Mouse (Mus musculus): Measurements from ENCODE around the gene Fuom. TPM values are rescaled to one million over a fixed set of nuclear protein-coding genes. Genes with fewer than 3 reads are reported as not detected.
A peak's percentile ranks its signal among the peaks of the same experiment; 100 is the strongest.

The Fuom gene
- total RNA-seq, 2 experiments from 2014 or later, result 33.6 to 43.7 TPM

DNA sequence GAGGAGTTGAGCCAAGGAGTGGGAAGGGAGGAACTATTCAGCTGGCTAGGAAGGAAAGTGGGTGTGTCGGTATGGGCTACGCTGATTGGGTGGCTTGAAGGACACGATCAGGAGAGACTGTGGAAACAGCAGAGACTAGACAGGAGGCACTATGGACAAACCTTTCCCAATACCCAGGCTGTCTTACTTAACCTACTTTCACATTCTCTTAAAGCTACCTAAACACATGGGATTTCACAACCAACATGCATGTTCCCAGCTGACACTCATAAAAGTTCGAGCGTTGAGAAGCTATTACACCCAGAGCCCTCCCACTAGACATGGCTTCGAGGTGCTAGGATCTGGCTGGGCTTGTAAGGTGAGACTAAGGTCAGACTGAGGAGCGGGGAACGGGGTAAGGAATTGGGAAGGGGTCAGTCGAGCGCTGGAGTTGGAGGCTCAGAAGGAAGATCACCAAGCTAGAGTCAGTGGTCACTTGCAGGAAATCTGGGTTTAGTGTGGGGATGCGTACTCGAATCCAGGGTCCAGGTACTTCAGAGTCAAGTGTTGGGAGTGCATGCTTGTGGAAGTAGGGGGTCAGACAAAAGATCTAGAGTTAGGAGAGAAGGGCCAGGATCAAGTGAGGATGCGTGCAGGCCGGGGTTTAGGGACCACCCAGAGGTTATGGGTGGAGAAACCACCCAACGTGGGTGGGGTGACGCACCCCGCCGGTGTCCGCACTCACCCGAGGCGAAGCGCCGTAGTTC is 13.5 kb upstream of the Fuom start, which contains the start of gene Paox:
Gene Paox (plus strand): TSS at position 217 of the 746 bp plus-strand sequence.
- peak; percentile 41 for DNase-seq
- intact Hi-C loops (cut with DNase I; ENCODE audit: low total_unique reads), result no loop called here

DNA sequence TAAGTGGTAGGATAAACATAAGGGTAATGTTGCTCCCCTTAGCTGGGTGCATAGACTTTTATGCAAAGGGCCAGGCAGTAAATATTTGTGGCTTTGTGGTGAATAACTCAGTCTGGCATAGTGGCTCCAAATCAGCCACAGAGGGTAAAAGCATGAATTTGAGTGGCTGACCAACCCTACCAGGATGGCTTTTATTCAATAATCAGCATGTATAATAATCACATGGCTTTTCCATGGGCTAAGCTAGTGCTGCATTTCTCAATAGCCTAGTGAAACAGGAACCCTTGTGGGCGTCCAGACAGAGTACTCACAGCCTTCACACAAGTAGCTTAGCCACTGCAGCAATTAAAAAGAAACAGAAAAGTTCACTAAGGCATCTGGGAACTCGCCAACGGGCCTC is 9.7 kb upstream of the Fuom start:
- intact Hi-C loops (cut with DNase I; ENCODE audit: low total_unique reads), result no loop called here

DNA sequence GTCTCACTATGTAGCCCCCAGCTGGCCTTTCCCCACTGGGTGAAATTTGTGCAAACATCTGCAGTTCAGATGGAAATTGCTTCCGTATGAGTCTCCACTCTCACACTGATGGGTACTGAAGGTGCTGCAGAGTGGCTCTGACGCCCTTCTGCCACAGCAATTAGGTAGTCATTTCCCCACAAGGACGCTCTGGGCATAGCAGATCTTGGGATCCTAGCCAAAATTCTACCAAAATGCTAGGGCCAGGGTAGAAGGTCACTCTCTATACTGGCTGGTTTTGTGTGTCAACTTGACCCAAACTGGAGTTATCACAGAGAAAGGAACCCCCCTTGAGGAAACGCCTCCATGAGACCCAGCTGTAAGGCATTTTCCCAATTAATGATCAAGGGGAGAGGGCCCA is 1.8 kb upstream of the Fuom start:
- intact Hi-C loops (cut with DNase I; ENCODE audit: low total_unique reads), result no loop called here
- DNase-seq, result no peak

More for the DNA sequence above, 9.7 kb upstream of the Fuom start:
- DNase-seq, result no peak

DNA sequence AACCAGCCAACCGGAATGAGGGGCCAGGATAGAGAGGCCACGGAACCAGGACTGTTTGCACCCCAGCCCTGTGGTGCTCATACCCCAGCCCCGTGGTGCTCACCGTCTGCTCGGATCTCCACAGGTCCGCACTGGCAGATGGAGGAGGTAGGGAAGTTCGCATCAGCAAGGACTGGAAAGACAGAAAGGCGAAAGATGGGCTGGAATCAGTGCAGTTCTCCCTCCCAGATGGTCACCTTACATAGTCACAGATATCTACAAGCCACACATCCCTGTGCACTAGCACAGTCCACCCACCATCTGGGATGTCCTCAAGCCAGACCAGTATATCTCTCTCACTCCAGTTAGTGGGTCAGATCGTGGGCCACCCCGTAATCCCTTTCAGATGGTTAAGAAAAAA is 743 bp downstream of the Fuom start:
- no peak for DNase-seq
- intact Hi-C loops (cut with DNase I; ENCODE audit: low total_unique reads), result no loop called here

DNA sequence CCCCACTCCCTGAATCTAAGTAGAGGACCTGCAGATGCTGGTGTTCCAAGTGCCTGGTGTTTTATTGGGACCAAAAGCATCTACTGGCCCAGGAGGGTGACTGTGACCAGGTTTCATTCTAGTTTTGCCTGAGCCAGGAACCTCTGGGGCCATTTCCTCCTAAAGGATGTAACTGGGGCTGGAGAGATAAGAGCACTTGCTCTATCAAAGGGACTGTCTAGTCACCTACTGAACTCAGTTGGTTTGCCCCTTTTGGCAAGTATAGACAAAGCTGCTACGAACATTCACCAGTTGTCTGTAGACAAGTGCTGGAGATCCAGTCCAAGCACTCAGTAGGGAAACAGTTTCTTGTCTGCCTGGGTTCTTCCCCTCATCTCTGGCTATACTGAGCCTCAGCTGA is 3.8 kb downstream of the Fuom start:
- intact Hi-C loops (cut with DNase I; ENCODE audit: low total_unique reads), result no loop called here
- no peak for DNase-seq

DNA sequence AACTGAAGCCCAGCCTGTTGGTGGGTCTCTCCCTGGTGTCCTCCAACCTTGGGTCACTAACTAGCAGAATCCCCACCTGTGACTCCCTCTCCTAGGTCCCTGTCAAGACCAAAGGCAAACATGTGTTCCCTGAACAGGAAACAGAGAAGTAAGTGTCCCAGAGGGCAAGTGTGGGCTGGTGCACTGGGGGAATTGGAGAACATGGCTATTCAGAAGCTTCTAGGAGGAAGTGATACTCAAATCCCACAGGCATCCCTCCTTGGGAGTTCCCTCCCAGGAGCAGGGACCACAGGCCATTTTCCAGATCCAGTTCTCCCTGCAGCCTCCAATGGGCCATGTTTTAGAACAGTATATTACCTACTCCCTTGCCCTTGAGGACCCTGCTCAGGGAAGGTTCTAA is 6.2 kb downstream of the Fuom start:
- no peak for DNase-seq
- intact Hi-C loops (cut with DNase I; ENCODE audit: low total_unique reads), result no loop called here

DNA sequence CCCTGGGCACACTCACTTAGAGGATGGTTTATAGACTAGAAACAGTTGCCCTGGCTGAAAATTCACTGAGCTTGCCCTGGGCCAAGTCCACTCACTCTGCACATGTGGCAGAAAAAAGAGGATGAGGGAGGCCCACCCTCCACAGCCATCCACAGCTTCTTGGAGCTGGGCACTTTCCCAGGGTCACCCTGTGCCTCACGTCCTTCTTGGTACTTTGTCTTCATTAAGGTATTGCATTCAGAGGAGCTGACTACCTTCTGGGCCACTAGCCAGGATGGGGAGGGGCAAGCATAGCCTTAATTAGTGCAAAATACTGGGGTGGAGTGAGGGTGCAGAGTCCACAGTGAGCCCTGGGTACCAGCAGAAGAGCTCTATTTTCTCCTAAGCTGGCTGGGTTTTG is 6.7 kb downstream of the Fuom start:
- intact Hi-C loops (cut with DNase I; ENCODE audit: low total_unique reads), result no loop called here
- no peak for DNase-seq

DNA sequence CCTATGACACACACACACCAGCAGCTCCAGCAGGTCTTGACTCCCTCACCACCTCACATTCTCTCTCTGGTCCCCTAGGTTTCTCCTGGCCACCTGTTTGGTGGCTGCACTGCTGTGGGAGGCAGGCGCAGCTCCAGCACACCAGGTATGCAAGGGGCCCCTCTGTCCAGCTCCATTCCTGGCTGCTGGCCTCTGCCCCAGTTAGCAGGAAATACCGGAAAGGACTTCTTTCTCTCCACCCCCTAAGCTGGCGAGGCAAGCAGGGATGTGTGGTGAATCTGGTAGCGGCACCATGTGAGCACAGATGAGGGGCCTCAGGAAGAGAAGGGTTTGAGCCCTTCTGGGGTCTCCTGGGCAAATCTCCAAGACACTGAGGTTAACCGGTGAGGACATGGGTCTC is 7.3 kb downstream of the Fuom start:
- intact Hi-C loops (cut with DNase I; ENCODE audit: low total_unique reads), result no loop called here
- DNase-seq, result no peak

DNA sequence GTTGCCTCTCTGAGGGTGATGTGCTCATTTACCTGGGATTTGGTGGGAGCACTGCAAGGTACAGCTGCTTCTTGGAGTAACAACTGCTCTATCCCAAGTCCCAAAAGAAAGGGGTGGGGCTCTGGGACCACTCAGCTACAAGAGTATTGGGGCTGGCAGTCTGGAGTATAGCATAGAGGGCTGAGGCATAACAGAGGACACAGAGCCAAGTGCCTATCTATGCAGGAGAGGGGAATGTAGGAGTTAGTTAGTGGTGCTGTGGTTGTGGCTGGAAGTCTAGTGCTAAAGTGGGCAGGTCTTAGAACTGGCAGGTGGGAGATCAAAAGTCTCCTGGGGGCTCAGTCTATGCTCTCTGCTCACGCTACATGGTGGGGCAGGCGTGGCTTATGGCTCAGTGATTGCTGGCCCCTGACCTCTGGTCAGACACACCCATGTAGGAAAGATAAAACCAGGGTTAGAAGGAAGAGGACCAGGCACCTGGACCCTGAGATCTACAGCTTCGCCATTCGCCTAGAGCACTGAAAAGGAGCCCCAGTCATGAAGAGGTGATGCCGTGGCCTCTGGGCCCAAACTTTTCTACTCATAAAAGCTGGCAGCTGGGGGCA is 9.2 kb downstream of the Fuom start, which contains the start of gene Prap1:
Gene Prap1 (plus strand): TSS at position 472 of the 605 bp plus-strand sequence.
- intact Hi-C loops (cut with DNase I; ENCODE audit: low total_unique reads), result no loop called here
- no peak for DNase-seq

DNA sequence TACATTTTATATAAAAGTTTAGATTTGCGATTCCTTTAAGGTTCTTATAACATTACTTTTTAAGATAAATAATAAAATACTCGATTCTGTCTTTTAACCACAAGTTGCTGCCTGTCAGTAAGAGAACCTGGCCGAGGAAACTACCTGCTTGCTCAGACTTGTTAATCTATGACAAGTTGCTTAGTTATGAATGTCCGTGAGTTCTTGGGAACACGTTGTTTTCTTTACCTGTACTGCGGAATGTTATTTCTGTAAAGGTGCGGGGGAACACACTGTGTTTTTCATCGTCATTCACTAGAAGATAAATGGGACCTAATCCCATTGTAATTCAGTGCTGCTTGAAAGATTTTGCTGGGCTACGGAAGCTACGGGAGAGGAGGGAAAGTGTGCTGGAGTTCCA is 11.6 kb downstream of the Fuom start:
- intact Hi-C loops (cut with DNase I; ENCODE audit: low total_unique reads), result no loop called here
- DNase-seq, result no peak

DNA sequence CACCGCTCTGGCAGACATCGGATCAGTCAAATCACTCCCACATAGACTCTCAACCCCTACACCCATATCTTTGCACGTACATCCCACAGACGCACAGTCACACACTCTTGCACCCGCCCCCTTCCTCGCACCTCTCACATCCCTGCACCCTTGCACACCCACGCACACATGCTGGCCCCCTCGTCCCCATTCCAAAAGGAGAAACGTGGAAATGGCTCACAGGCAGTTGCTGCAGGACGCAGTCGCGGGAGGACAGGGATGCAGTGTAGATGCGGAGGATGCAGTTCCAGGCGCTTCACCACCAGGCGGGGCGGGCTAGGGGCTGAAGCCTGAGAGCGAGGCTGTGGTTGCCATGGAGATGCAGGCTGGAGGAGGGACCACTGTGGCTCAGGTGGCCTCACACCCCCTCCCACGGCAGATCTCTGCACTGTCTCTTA is 20.0 kb downstream of the Fuom start, which contains the start of gene Caly:
Gene Caly (minus strand): TSS at position 307 of the 437 bp plus-strand sequence.
- no peak for DNase-seq
- intact Hi-C loops (cut with DNase I; ENCODE audit: low total_unique reads), result no loop called here

DNA sequence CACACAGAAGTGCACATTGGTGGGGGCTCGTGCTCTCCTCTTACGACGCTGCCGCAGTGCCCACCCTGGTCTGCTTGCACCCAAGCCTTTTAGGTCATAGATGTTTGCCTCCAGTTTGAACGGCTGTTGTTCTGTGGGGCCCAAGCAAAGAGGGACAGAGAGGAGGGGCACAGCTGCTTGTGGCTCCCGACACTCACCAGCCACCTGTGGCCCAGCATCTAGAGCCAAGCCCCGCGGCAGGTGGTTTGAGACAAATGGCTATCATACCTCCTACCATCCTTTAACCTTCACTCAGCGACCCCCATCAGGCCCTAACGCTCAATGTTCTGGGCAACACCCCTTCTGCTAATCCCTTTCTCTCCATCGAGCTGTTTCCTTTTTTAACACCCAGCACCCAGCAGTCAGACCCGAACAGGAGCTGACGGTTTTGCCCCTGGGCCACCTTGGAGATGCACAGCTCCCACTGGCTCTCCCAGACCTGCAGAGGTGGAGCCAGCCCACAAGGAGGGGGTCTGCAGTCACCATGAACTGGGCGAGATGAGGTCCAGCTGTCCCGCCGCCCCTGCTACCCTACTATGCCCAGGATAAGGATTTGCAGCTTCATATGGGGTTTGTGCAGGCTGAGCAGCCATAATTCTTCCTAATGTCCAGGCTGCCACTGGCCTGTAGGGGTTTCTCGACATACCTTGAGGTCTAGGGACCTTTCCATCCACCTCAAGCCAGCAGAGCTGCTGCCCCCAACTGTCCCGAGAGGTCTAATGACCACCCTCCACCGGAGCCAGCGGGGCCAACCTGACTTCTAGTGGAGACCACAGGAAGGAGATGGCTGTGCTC is 20.6 kb downstream of the Fuom start:
- DNase-seq, result no peak
- intact Hi-C loops (cut with DNase I; ENCODE audit: low total_unique reads), result no loop called here

DNA sequence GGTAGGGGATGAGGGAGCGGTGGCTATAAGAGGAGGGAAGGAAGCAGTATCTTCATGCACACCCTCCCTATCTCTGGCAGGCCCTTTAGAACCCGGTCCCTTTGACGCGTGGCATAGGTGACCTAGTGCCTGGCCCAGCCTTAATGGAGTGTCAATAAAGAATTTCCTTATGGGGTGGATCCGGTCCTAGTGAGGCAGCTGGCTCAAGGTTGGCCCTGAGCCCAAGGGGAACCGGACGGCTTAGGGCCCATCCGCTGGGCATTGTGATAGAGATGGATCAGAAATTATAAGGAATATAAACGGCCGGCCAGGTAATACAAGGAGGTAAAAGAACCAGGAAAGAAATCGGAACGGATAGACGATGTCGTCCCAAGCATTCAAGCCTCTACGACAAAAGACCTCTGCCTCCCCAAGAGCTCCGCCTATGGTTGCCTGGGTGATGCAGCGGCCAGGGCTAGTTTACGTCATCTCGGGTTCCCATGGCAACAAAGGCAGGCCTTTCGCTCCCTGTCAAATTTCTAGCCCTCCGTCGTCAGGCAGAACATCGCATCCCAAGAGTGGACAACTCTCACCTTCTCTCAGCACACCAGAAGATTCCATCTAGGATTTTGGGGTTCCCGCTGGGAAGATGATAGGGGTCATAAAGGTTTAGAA is 21.6 kb downstream of the Fuom start:
- intact Hi-C loops (cut with DNase I; ENCODE audit: low total_unique reads), result no loop called here
- DNase-seq, result peak; percentile 40

DNA sequence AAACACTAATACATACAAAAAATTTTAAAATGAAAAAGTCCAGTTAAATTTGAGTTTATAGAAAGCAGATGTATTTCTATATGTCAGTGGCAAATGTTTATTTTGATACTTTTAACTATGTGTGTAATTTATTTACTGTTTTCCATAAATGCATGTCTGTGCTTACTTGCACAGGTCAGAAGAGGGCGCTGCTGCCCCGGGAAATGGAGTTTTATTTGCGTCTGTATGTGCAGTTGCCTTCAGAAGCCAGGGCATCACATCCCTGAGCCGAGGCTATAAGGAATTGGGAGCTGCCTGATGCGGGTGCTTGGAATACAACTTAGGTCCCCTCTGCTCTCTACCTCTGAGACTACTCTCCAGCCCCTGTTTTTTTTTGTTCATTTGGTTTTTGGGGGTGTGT is 23.5 kb downstream of the Fuom start:
- peak; percentile 53 for DNase-seq
- intact Hi-C loops (cut with DNase I; ENCODE audit: low total_unique reads), result no loop called here

DNA sequence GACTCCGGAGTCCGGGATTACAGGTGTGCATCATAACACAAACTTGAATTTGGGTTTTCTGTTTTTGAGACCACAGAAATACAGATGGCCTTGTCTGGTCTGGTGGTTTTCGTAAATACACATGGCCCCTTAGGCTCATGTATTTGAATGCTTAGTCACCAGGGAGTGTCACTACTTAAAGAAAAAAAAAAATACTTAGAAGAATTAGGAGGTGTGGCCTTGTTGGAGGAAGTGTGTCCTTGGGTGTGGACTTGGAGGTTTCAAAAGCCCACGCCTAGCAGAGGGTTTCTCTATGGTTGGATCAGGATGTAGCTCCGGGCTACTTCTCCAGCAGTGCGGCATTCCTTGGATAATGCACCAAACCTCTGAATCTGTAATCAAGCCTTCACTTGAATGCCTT is 24.5 kb downstream of the Fuom start:
- no peak for DNase-seq
- intact Hi-C loops (cut with DNase I; ENCODE audit: low total_unique reads), result loop anchor here (2.0 kb wide), 1 partner anchor 67 kb away; no protein-coding TSS in a partner anchor

DNA sequence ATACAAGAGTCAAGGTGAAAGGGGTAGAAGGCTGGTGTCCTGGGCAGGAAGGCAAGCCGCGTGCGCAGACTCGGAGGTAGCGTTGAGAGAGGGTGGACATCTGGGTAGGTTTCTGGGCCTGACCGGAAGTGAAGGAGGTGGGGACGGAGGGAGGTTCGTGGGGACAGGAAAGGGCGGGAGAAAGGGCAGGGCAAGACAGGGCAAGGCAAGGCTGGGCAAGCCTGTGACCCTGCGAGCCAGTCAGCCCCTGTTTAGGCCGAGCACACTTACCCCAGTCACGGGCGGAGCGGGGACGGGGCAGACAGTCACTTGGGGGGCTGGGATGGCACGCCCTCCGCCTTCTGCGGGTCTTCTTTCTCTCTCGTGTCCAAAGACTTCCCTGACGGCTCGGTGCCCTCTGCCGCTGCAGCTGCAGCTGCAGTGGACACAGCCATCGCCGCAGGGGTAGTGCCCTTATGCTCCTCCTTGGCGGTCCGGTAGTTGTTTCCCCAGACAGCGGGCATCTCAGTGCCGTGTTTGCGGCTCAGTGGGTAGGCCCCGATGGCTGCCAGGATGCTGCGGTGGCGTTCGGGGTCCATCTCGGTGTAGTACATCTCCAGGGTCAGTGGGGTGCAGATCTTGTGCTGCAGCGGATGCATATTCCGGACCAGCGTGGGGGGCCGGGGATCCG is 32.1 kb downstream of the Fuom start:
- intact Hi-C loops (cut with DNase I; ENCODE audit: low total_unique reads), result no loop called here
- no peak for DNase-seq

DNA sequence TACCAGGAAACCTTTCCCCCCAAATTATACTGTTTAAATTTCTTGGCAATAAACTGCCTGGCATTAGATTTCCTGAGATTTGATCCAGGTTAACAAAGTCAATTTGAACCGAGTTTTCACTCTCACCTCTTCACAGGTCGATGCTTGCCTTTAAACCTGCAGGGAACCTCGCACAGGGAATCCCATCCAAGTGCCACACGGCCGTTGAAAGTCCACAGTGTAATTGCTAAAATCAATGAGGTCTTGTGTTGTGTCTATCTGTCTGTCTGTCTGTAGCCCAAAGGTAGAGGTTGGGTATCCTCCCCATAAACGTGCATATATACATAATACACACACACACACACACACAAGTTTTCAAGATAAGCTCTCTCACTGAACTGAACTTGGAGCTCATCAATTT is 34.8 kb downstream of the Fuom start:
- DNase-seq, result no peak
- intact Hi-C loops (cut with DNase I; ENCODE audit: low total_unique reads), result no loop called here

DNA sequence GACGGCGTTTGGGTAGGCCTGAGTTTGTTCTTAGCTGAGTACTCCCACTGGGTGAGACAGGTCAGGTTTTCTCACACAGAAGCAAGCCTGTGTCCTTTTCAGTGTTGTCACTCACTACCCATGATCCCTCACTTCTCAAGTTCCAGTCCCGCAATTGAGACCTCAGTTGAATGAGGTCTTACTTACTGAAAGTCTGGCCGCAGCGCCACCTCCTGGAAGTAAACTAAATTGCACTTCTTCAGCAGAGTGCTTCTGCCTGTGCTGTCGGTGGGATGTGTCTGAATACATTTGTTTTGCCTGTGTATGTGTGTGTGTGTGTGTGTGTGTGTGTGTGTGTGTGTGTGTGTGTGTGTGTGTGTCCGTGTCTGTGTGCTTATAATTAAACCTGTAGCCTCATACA is 39.1 kb downstream of the Fuom start:
- DNase-seq, result peak; percentile 55

DNA sequence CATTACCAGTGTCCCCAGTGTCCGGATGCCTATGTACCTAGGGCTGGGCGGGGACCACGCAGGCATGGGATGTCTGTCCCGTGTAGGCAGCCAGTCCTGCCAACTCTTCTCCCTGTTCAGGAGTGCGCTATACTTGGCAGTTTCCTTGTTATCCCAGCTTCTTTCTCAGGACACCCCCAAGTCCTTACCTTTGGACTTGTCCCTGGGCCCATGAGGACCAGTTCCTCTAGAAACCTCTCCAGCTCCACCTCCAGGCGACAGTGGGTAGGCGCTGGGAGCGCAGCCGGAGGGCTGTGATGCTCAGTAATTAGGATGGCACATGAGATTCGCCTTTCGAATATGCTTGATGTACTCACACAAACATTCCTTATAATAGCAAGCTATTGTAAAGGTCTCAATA is 39.9 kb downstream of the Fuom start:
- DNase-seq, result no peak
- intact Hi-C loops (cut with DNase I; ENCODE audit: low total_unique reads), result loop anchor here (5.0 kb wide), 1 partner anchor 95 kb away; no protein-coding TSS in a partner anchor

More for the DNA sequence above, 39.1 kb downstream of the Fuom start:
- intact Hi-C loops (cut with DNase I; ENCODE audit: low total_unique reads), result loop anchor here (5.0 kb wide), 1 partner anchor 96 kb away; no protein-coding TSS in a partner anchor
